Mouse (Mus musculus) MN1 (cell line): Measurements from ENCODE around the gene Pde10a.

ENCODE experiments used
- DNase-seq: peaks from one replicate; pipeline ENCODE4 v3.0.0-alpha.2; 2016; ENCODE audit warnings: low spot score

Pde10a gene

DNA sequence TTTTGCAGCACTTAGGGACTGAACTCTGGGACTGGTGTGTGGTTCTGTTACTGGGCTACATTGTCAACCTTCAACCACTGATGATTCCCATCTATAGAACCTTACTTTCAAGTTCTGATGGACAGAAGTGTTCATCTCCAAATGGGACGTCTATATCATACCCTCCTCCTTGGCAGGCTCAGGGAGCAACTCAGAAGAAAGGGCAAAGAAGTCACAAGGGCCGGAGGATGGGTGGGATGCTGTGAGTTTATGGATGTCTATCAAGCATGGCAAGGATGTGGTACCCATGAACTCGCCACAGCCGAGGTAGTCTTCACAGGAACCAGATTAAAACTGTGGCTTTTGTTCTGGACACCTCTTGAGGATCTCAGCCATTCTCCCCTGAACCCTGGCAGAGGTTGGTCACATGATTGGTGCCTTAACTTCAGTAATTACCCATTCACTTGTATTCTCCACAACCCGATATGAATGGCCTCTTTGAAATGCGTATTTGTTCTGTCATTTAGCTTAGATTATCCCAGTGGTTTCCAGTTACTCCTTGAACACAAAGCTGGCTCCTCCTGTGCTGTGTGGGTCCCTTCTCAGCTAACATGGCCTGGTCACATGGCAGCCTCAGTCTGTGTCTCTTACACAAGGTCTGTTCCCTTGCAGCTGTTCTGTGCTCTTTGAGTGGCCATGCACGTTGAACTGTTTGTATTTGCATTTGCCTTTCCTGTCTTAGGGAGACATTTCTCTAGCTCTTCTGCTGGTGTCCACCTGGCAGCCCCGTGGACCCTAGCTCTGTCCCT is 510.6 kb downstream of the Pde10a start:
- DNase-seq = no peak
